Mouse (Mus musculus) urinary bladder, adult 2 months (tissue): Measurements from ENCODE around the gene Sv2a. TPM values are rescaled to one million over a fixed set of nuclear protein-coding genes. Genes with fewer than 3 reads are reported as not detected.

Experiments
- polyA plus RNA-seq: library from polyadenylated mRNA; depleted of rRNA; stranded (reverse); fragments of >200 nt; gene quantifications from 2 replicates; pipeline ENCODE4 v1.2.3, GENCODE M21; 2012; rRNA removed

Gene Sv2a
- polyA plus RNA-seq, 1 experiment: 8.6 TPM

Other genes with a start within 250 kb of the Sv2a start
- 196 and 224 TPM in 2 replicates for gene Plekho1, start 185.2 kb upstream of the Sv2a start, polyA plus RNA-seq
- gene Vps45, start 122.7 kb upstream of the Sv2a start, polyA plus RNA-seq: 15.3 and 20.3 TPM in 2 replicates
- gene Otud7b, start 76.6 kb upstream of the Sv2a start, polyA plus RNA-seq: 11.1 and 16.8 TPM in 2 replicates
- 33.7 and 35.7 TPM in 2 replicates for gene Mtmr11, start 19.1 kb upstream of the Sv2a start, polyA plus RNA-seq
- 48.6 and 52.3 TPM in 2 replicates for gene Sf3b4, start 8.8 kb upstream of the Sv2a start, polyA plus RNA-seq
- 28.1 and 39.1 TPM in 2 replicates for gene Bola1, start 38.6 kb downstream of the Sv2a start, polyA plus RNA-seq
- 0.60 and 0.74 TPM in 2 replicates for gene Hist2h2ab, start 38.7 kb downstream of the Sv2a start, polyA plus RNA-seq
- 0.76 and 0.99 TPM in 2 replicates for gene Hist2h2ac, start 39.7 kb downstream of the Sv2a start, polyA plus RNA-seq
- gene Hist2h2be, start 40.0 kb downstream of the Sv2a start, polyA plus RNA-seq: 7.7 TPM in 2 replicates
- gene Hist2h3c2, start 58.0 kb downstream of the Sv2a start, polyA plus RNA-seq: 8.6 and 14.3 TPM in 2 replicates
- gene Hist2h2aa2, start 59.1 kb downstream of the Sv2a start, polyA plus RNA-seq: 6.9 and 41.2 TPM in 2 replicates
- gene Hist2h2aa1, start 64.3 kb downstream of the Sv2a start, polyA plus RNA-seq: 140 and 149 TPM in 2 replicates
- gene Hist2h3c1, start 65.5 kb downstream of the Sv2a start, polyA plus RNA-seq: not detected in 2 replicates
- gene Hist2h4, start 82.2 kb downstream of the Sv2a start, polyA plus RNA-seq: 1.4 and 1.6 TPM in 2 replicates
- 1.9 and 3.2 TPM in 2 replicates for gene Hist2h3b, start 87.5 kb downstream of the Sv2a start, polyA plus RNA-seq
- 0.69 TPM in 1 of 2 replicates, not detected in the other for gene Hist2h2bb, start 88.6 kb downstream of the Sv2a start, polyA plus RNA-seq
- gene Fcgr1, start 112.8 kb downstream of the Sv2a start, polyA plus RNA-seq: 4.9 and 5.6 TPM in 2 replicates